Mouse (Mus musculus) lung, postnatal 0 days (tissue): ENCODE results near the gene Gclm. TPM values are rescaled to one million over a fixed set of nuclear protein-coding genes. Genes with fewer than 3 reads are reported as not detected.

Experiments
- ATAC-seq: fragments of 200-750 bp; cut with Nextera tagmentation; 2 replicates; pipeline ENCODE4 v1.8.0; 2017; ENCODE audit warnings: moderate library complexity
- DNase-seq: peaks from one replicate; pipeline ENCODE4 v3.0.0-alpha.2; 2016; ENCODE audit warnings: low spot score
- H3K27ac ChIP-seq: fragments of 300-500 bp; sonication (generic); 2 replicates; pipeline ENCODE4 v1.5.1; 2014; ENCODE audit warnings: antibody characterized with exemption, mild to moderate bottlenecking, low read length, mixed read lengths
- H3K27me3 ChIP-seq: fragments of 300-500 bp; sonication (generic); replicated peaks from 2 replicates; pipeline ENCODE4 v1.6.1; 2014; ENCODE audit warnings: low read length, mixed read lengths; ENCODE audit not compliant: insufficient read depth
- H3K36me3 ChIP-seq: fragments of 300-500 bp; sonication (generic); 2 replicates; pipeline ENCODE4 v1.6.1; 2014; ENCODE audit warnings: low read length, mixed read lengths; ENCODE audit not compliant: insufficient read depth
- H3K4me1 ChIP-seq: fragments of 300-500 bp; sonication (generic); 2 replicates; pipeline ENCODE4 v1.6.1; 2014; ENCODE audit warnings: antibody characterized with exemption, low read depth, low read length, mixed read lengths; ENCODE audit not compliant: insufficient read depth
- H3K4me2 ChIP-seq: fragments of 300-500 bp; sonication (generic); replicated peaks from 2 replicates; pipeline ENCODE4 v1.6.1; 2014; ENCODE audit warnings: low read depth, mild to moderate bottlenecking, low read length, moderate library complexity, mixed read lengths
- H3K4me3 ChIP-seq: fragments of 300-500 bp; sonication (generic); 2 replicates; pipeline ENCODE4 v1.5.1; 2014; ENCODE audit warnings: low read depth, low read length
- H3K9ac ChIP-seq: fragments of 300-500 bp; sonication (generic); replicated peaks from 2 replicates; pipeline ENCODE4 v1.6.1; 2014; ENCODE audit warnings: low read depth, mild to moderate bottlenecking
- H3K9me3 ChIP-seq: fragments of 300-500 bp; sonication (generic); 2 replicates; pipeline ENCODE4 v1.6.1; 2016; ENCODE audit warnings: low read length, mixed read lengths
- CTCF ChIP-seq: IDR thresholded peaks from 2 replicates; pipeline ENCODE4 v1.5.1; 2016; ENCODE audit warnings: antibody characterized with exemption, mild to moderate bottlenecking
- EP300 ChIP-seq: IDR thresholded peaks from 2 replicates; pipeline ENCODE4 v1.6.1; 2016; ENCODE audit warnings: antibody characterized with exemption, mild to moderate bottlenecking, control low read depth
- WGBS: fragments of 180-500 bp; shearing (Covaris S2); extraction: QIAGEN DNeasy Blood & Tissue Kit; methylation state at CpG from one replicate; pipeline ENCODE4 v1.1.7; 2014; 5-methylcytosine and 5-hydroxymethylcytosine counted together
- polyA plus RNA-seq: library from polyadenylated mRNA; unstranded; fragments of >200 nt; fragmentation: Nextera tagmentation; extraction: Ambion mirVana; gene quantifications from 2 replicates; pipeline ENCODE4 v1.2.1, GENCODE M21; 2015

The Gclm gene
- polyA plus RNA-seq, 1 experiment from 2014 or later, result 102 TPM

GRCm38 (mm10) chr3:122293954-122294850 lies 48.8 kb downstream of the Gclm start, which contains the start of gene Bcar3:
Gene Bcar3, plus strand, starts transcription at chr3:122294136.
- Histone ChIP-seq H3K9me3 (no peaks in the 10 kb centered on the region), H3K4me1 (peaks cover 9% of the 10 kb centered on the region; the same call in 1 of the 2 replicates), H3K27me3 (no peaks in the 10 kb centered on the region), H3K27ac (peak within 1 kb of the TSS; percentile 97), H3K9ac (peak within 1 kb of the TSS; percentile 83), H3K4me3 (peak within 1 kb of the TSS; percentile 87), H3K36me3 (no peaks in the 10 kb centered on the region), H3K4me2 (peak within 1 kb of the TSS; percentile 83)
- TF ChIP-seq EP300 (no peak), CTCF (no peak)
- peak; percentile 64 for ATAC-seq
- peak; percentile 95 for DNase-seq
- WGBS, result 7% methylated on average over 32 of the region's 37 CpGs

- H3K27ac ChIP-seq, result no peak overlapping the region
- 0 out of 2 replicates have a peak, but pooled peaks have one; percentile 18 for TF ChIP-seq EP300
- TF ChIP-seq CTCF, result peak; percentile 85
- H3K4me2 ChIP-seq, result no peak overlapping the region
- H3K9me3 ChIP-seq, result no peaks in the 10 kb centered on the region
- ATAC-seq (no peak), DNase-seq (peak; percentile 81)
- no peak overlapping the region for H3K9ac ChIP-seq
- H3K4me1 ChIP-seq, result peaks cover 9% of the 10 kb centered on the region; the same call in 1 of the 2 replicates
- no peaks in the 10 kb centered on the region for H3K27me3 ChIP-seq
- no peak overlapping the region for H3K4me3 ChIP-seq
- no peaks in the 10 kb centered on the region for H3K36me3 ChIP-seq
- WGBS, result 12% methylated on average over 5 of the region's 5 CpGs
Measured at GRCm38 (mm10) chr3:122295511-122295910, 50.2 kb downstream of the Gclm start.

- Histone ChIP-seq H3K27ac (no peak overlapping the region), H3K9me3 (no peaks in the 10 kb centered on the region), H3K4me3 (no peak overlapping the region), H3K4me2 (no peak overlapping the region), H3K9ac (no peak overlapping the region), H3K4me1 (peaks cover 9% of the 10 kb centered on the region; the same call in 1 of the 2 replicates), H3K36me3 (no peaks in the 10 kb centered on the region), H3K27me3 (no peaks in the 10 kb centered on the region)
- WGBS, result 42% methylated on average over 5 of the region's 5 CpGs
- no peak for TF ChIP-seq EP300
- TF ChIP-seq CTCF, result no peak
- DNase-seq, result no peak
- ATAC-seq, result no peak
Measured at GRCm38 (mm10) chr3:122296979-122297378, 51.6 kb downstream of the Gclm start.

- Histone ChIP-seq H3K4me1 (no peaks in the 10 kb centered on the region), H3K36me3 (no peaks in the 10 kb centered on the region), H3K4me3 (no peak overlapping the region), H3K9me3 (no peaks in the 10 kb centered on the region), H3K9ac (no peak overlapping the region), H3K27me3 (no peaks in the 10 kb centered on the region), H3K27ac (no peak overlapping the region), H3K4me2 (no peak overlapping the region)
- WGBS, result 52% methylated on average over 9 of the region's 9 CpGs
- DNase-seq (no peak), ATAC-seq (no peak; the same call in 1 of the 2 replicates)
- TF ChIP-seq EP300, result no peak
- no peak for TF ChIP-seq CTCF
Measured at GRCm38 (mm10) chr3:122300983-122301919, 55.9 kb downstream of the Gclm start.

GRCm38 (mm10) chr3:122304560-122304959 lies 59.2 kb downstream of the Gclm start:
- H3K27ac ChIP-seq, result no peak overlapping the region
- H3K4me3 ChIP-seq, result no peak overlapping the region
- no peak overlapping the region for H3K4me2 ChIP-seq
- TF ChIP-seq CTCF, result no peak
- no peak for TF ChIP-seq EP300
- no peak for DNase-seq
- 82% methylated on average over 4 of the region's 4 CpGs for WGBS
- H3K9ac ChIP-seq, result no peak overlapping the region
- ATAC-seq, result no peak
- H3K4me1 ChIP-seq, result no peaks in the 10 kb centered on the region
- H3K9me3 ChIP-seq, result no peaks in the 10 kb centered on the region
- H3K27me3 ChIP-seq, result no peaks in the 10 kb centered on the region
- no peaks in the 10 kb centered on the region for H3K36me3 ChIP-seq
